In genomic region chr14:40979723-40980122, GRCm38 (mm10) we compare ENCODE assay signal across 14 mouse cellular contexts. TPM values are rescaled to one million over a fixed set of nuclear protein-coding genes. Genes with fewer than 3 reads are reported as not detected.
DNase-seq lines count a peak whose midpoint lies in the region; ATAC-seq and TF ChIP-seq lines count a peak whose summit lies in the region.
"Had no signal": no experiment of that assay in that cellular context is flagged by ENCODE, and none has a peak within 500 bp of the region (broad histone marks: within the 10 kb centered on the region; RNA-seq: fewer than 3 reads in every experiment).

No protein-coding gene starts in this region.

- H3K9me3 ChIP-seq in heart, embryonic 13.5 days, result no peaks in the 10 kb centered on the region
- H3K9me3 ChIP-seq in heart, embryonic 12.5 days (replicated peaks), result no peaks in the 10 kb centered on the region
- H3K9me3 ChIP-seq in lung, embryonic 14.5 days (ENCODE audit: low read depth, low read length), result no peaks in the 10 kb centered on the region
- no peaks in the 10 kb centered on the region for H3K9me3 ChIP-seq in lung, postnatal 0 days (ENCODE audit: low read length)
- no peaks in the 10 kb centered on the region for H3K9me3 ChIP-seq in embryonic facial prominence, embryonic 13.5 days
- no peaks in the 10 kb centered on the region for H3K9me3 ChIP-seq in limb, embryonic 12.5 days
- H3K9me3 ChIP-seq: hindbrain, embryonic 13.5 days; midbrain, embryonic 12.5 days; neural tube, embryonic 15.5 days had no signal

- H3K27ac ChIP-seq in heart, embryonic 13.5 days (replicated peaks), result 0 out of 2 replicates have a peak overlapping the region, but pooled peaks have one; percentile 29
- no peak overlapping the region for H3K27ac ChIP-seq in heart, embryonic 12.5 days (ENCODE audit: poor library complexity, severe bottlenecking)
- no peak overlapping the region; the same call in 1 of the 2 replicates for H3K27ac ChIP-seq in lung, embryonic 14.5 days (ENCODE audit: low read depth)
- H3K27ac ChIP-seq in lung, postnatal 0 days (ENCODE audit: low read length), result no peak overlapping the region
- peak overlapping the region; percentile 60 for H3K27ac ChIP-seq in embryonic facial prominence, embryonic 13.5 days
- H3K27ac ChIP-seq in limb, embryonic 12.5 days, result peak overlapping the region; percentile 41; the same call in 1 of the 2 replicates
- H3K27ac ChIP-seq: gastrocnemius, adult 2 months; hindbrain, embryonic 13.5 days; layer of hippocampus, adult 2 months; midbrain, embryonic 12.5 days; neural tube, embryonic 15.5 days had no signal

- no peak overlapping the region for H3K4me2 ChIP-seq in heart, embryonic 13.5 days
- no peak overlapping the region for H3K4me2 ChIP-seq in heart, embryonic 12.5 days
- H3K4me2 ChIP-seq in lung, embryonic 14.5 days, result no peak overlapping the region
- H3K4me2 ChIP-seq in lung, postnatal 0 days (replicated peaks; ENCODE audit: low read depth, low read length), result no peak overlapping the region
- no peak overlapping the region for H3K4me2 ChIP-seq in embryonic facial prominence, embryonic 13.5 days
- no peak overlapping the region for H3K4me2 ChIP-seq in limb, embryonic 12.5 days
- H3K4me2 ChIP-seq: heart, embryonic 11.5 days; hindbrain, embryonic 13.5 days; midbrain, embryonic 12.5 days; neural tube, embryonic 15.5 days had no signal

- peaks cover 14% of the 10 kb centered on the region for H3K4me1 ChIP-seq in heart, embryonic 13.5 days
- H3K4me1 ChIP-seq in heart, embryonic 12.5 days (replicated peaks), result peaks cover 7% of the 10 kb centered on the region
- no peaks in the 10 kb centered on the region for H3K4me1 ChIP-seq in lung, embryonic 14.5 days (ENCODE audit: insufficient read depth)
- H3K4me1 ChIP-seq in lung, postnatal 0 days (ENCODE audit: insufficient read depth, low read depth, low read length), result no peaks in the 10 kb centered on the region
- peaks cover 13% of the 10 kb centered on the region for H3K4me1 ChIP-seq in embryonic facial prominence, embryonic 13.5 days
- H3K4me1 ChIP-seq in limb, embryonic 12.5 days (replicated peaks), result 0 out of 2 replicates have a peak, but pooled peaks cover 6% of the 10 kb centered on the region
- H3K4me1 ChIP-seq: hindbrain, embryonic 13.5 days; midbrain, embryonic 12.5 days; neural tube, embryonic 15.5 days had no signal

- no peak overlapping the region for H3K4me3 ChIP-seq in heart, embryonic 13.5 days
- H3K4me3 ChIP-seq in heart, embryonic 12.5 days, result no peak overlapping the region
- no peak overlapping the region for H3K4me3 ChIP-seq in lung, embryonic 14.5 days (ENCODE audit: low read depth, low read length)
- no peak overlapping the region for H3K4me3 ChIP-seq in lung, postnatal 0 days (ENCODE audit: low read depth, low read length)
- H3K4me3 ChIP-seq in embryonic facial prominence, embryonic 13.5 days, result no peak overlapping the region
- no peak overlapping the region for H3K4me3 ChIP-seq in limb, embryonic 12.5 days (replicated peaks)
- H3K4me3 ChIP-seq: gastrocnemius, adult 2 months; hindbrain, embryonic 13.5 days; layer of hippocampus, adult 2 months; midbrain, embryonic 12.5 days; neural tube, embryonic 15.5 days had no signal

- no peak for ATAC-seq in heart, embryonic 13.5 days (ENCODE audit: extremely low read depth, insufficient number of reproducible peaks, low FRiP score, low TSS enrichment)
- no peak for ATAC-seq in heart, embryonic 12.5 days (ENCODE audit: insufficient number of reproducible peaks, low FRiP score)
- 0 out of 2 replicates have a peak, but pooled peaks have one; percentile 9 for ATAC-seq in lung, embryonic 14.5 days (ENCODE audit: insufficient read depth)
- no peak for ATAC-seq in lung, postnatal 0 days
- ATAC-seq in embryonic facial prominence, embryonic 13.5 days (ENCODE audit: insufficient number of reproducible peaks, insufficient read depth, low FRiP score, low TSS enrichment, low read depth), result peak; percentile 66; the same call in 1 of the 2 replicates
- no peak for ATAC-seq in limb, embryonic 12.5 days (ENCODE audit: insufficient number of reproducible peaks, insufficient read depth, low FRiP score, low TSS enrichment, low read depth)

- TF ChIP-seq CTCF in lung, embryonic 14.5 days (IDR thresholded peaks at IDR 0.05; ENCODE audit: low read depth), result no peak
- no peak for TF ChIP-seq CTCF in lung, postnatal 0 days (IDR thresholded peaks at IDR 0.05)

- no peak for DNase-seq in lung, embryonic 14.5 days
- no peak for DNase-seq in lung, postnatal 0 days (ENCODE audit: low spot score)
- DNase-seq in right cerebral cortex, postnatal 14 days, result no peak
- DNase-seq: thymus, adult 18-20 months had no signal

- no peak overlapping the region for H3K9ac ChIP-seq in heart, embryonic 13.5 days
- no peak overlapping the region for H3K9ac ChIP-seq in heart, embryonic 12.5 days
- H3K9ac ChIP-seq in lung, embryonic 14.5 days, result no peak overlapping the region
- H3K9ac ChIP-seq in lung, postnatal 0 days (replicated peaks; ENCODE audit: low read depth), result no peak overlapping the region
- 0 out of 2 replicates have a peak overlapping the region, but pooled peaks have one; percentile 3 for H3K9ac ChIP-seq in embryonic facial prominence, embryonic 13.5 days
- no peak overlapping the region for H3K9ac ChIP-seq in limb, embryonic 12.5 days (replicated peaks)
- H3K9ac ChIP-seq: hindbrain, embryonic 13.5 days; midbrain, embryonic 12.5 days; neural tube, embryonic 15.5 days had no signal

- no peaks in the 10 kb centered on the region for H3K27me3 ChIP-seq in heart, embryonic 13.5 days (replicated peaks)
- no peaks in the 10 kb centered on the region for H3K27me3 ChIP-seq in heart, embryonic 12.5 days (replicated peaks)
- no peaks in the 10 kb centered on the region for H3K27me3 ChIP-seq in lung, embryonic 14.5 days (ENCODE audit: insufficient read depth, low read length)
- no peaks in the 10 kb centered on the region for H3K27me3 ChIP-seq in lung, postnatal 0 days (replicated peaks; ENCODE audit: insufficient read depth, low read length)
- H3K27me3 ChIP-seq in embryonic facial prominence, embryonic 13.5 days, result peaks cover 5% of the 10 kb centered on the region; the same call in 1 of the 2 replicates
- no peaks in the 10 kb centered on the region for H3K27me3 ChIP-seq in limb, embryonic 12.5 days
- H3K27me3 ChIP-seq: hindbrain, embryonic 13.5 days; midbrain, embryonic 12.5 days; neural tube, embryonic 15.5 days had no signal

- TF ChIP-seq EP300 in lung, postnatal 0 days (IDR thresholded peaks at IDR 0.05), result no peak

- no peaks in the 10 kb centered on the region for H3K36me3 ChIP-seq in heart, embryonic 13.5 days
- H3K36me3 ChIP-seq in heart, embryonic 12.5 days, result no peaks in the 10 kb centered on the region
- H3K36me3 ChIP-seq in lung, embryonic 14.5 days (ENCODE audit: insufficient read depth), result no peaks in the 10 kb centered on the region
- H3K36me3 ChIP-seq in lung, postnatal 0 days (ENCODE audit: insufficient read depth, low read length), result no peaks in the 10 kb centered on the region
- no peaks in the 10 kb centered on the region for H3K36me3 ChIP-seq in embryonic facial prominence, embryonic 13.5 days
- H3K36me3 ChIP-seq in limb, embryonic 12.5 days, result no peaks in the 10 kb centered on the region
- H3K36me3 ChIP-seq: hindbrain, embryonic 13.5 days; midbrain, embryonic 12.5 days; neural tube, embryonic 15.5 days had no signal

- WGBS in heart, embryonic 13.5 days, result 36% methylated on average over 1 of the region's 1 CpGs
- WGBS in heart, embryonic 12.5 days, result 21% methylated on average over 1 of the region's 1 CpGs
- 44% methylated on average over 1 of the region's 1 CpGs for WGBS in lung, embryonic 14.5 days
- 44% methylated on average over 1 of the region's 1 CpGs for WGBS in lung, postnatal 0 days
- WGBS in embryonic facial prominence, embryonic 13.5 days, result 38% methylated on average over 1 of the region's 1 CpGs
- WGBS in limb, embryonic 12.5 days, result 25% methylated on average over 1 of the region's 1 CpGs

RNA-seq across cellular contexts. Expression of gene Tspan14, which starts 13.1 kb away (rescaled TPM):
- 40.8 and 42.0 TPM in 2 replicates for polyA plus RNA-seq in heart, embryonic 13.5 days (2015; fragmentation: Nextera tagmentation; extraction: Ambion mirVana)
- polyA plus RNA-seq in heart, embryonic 12.5 days (2016; fragmentation: Nextera tagmentation; extraction: Ambion mirVana), result 43.2 and 46.7 TPM in 2 replicates
- polyA plus RNA-seq in lung, embryonic 14.5 days (2014; fragmentation: Nextera tagmentation; extraction: Ambion mirVana), result 104 and 105 TPM in 2 replicates
- 77.3 and 84.9 TPM in 2 replicates for polyA plus RNA-seq in lung, postnatal 0 days (2015; fragmentation: Nextera tagmentation; extraction: Ambion mirVana)
- 87.6 and 91.1 TPM in 2 replicates for polyA plus RNA-seq in embryonic facial prominence, embryonic 13.5 days (2015; fragmentation: Nextera tagmentation; extraction: Ambion mirVana)
- 68.4 and 70.1 TPM in 2 replicates for polyA plus RNA-seq in limb, embryonic 12.5 days (2016; fragmentation: Nextera tagmentation; extraction: Ambion mirVana)

RNA-seq across cellular contexts. Expression of gene Fam213a, which starts 33.9 kb away (rescaled TPM):
- polyA plus RNA-seq in heart, embryonic 13.5 days (2015; fragmentation: Nextera tagmentation; extraction: Ambion mirVana), result 48.6 and 50.4 TPM in 2 replicates
- 58.7 and 59.1 TPM in 2 replicates for polyA plus RNA-seq in heart, embryonic 12.5 days (2016; fragmentation: Nextera tagmentation; extraction: Ambion mirVana)
- 167 and 173 TPM in 2 replicates for polyA plus RNA-seq in lung, embryonic 14.5 days (2014; fragmentation: Nextera tagmentation; extraction: Ambion mirVana)
- 40.6 and 50.1 TPM in 2 replicates for polyA plus RNA-seq in lung, postnatal 0 days (2015; fragmentation: Nextera tagmentation; extraction: Ambion mirVana)
- polyA plus RNA-seq in embryonic facial prominence, embryonic 13.5 days (2015; fragmentation: Nextera tagmentation; extraction: Ambion mirVana), result 99.4 and 119 TPM in 2 replicates
- 35.3 and 39.4 TPM in 2 replicates for polyA plus RNA-seq in limb, embryonic 12.5 days (2016; fragmentation: Nextera tagmentation; extraction: Ambion mirVana)

Comparison
In these comparisons a context has a peak if more than half of its experiments do, and no peak if none do; other contexts are left out.
1. ATAC-seq: peak in lung, embryonic 14.5 days (single experiment) and embryonic facial prominence, embryonic 13.5 days (single experiment); none in heart, embryonic 13.5 days (single experiment), heart, embryonic 12.5 days (single experiment), lung, postnatal 0 days (single experiment) and limb, embryonic 12.5 days (single experiment).
2. H3K27ac ChIP-seq: peak in heart, embryonic 13.5 days (single experiment), embryonic facial prominence, embryonic 13.5 days (single experiment) and limb, embryonic 12.5 days (single experiment); none in heart, embryonic 12.5 days (single experiment), lung, embryonic 14.5 days (single experiment) and lung, postnatal 0 days (single experiment).